Mouse (Mus musculus): ENCODE measurements around the gene Tenm4. TPM values are rescaled to one million over a fixed set of nuclear protein-coding genes. Genes with fewer than 3 reads are reported as not detected.

Tenm4 gene
- polyA plus RNA-seq, 3 experiments from 2014 or later, result 0.05 TPM; not detected in 2

GRCm38 (mm10) chr7:96707112-96707511 is 536.1 kb downstream of the Tenm4 start:
- ATAC-seq, result no peak

- ATAC-seq, result no peak
Measured at GRCm38 (mm10) chr7:96708071-96708470, 537.0 kb downstream of the Tenm4 start.

- no peak for ATAC-seq
Measured at GRCm38 (mm10) chr7:96708561-96708960, 537.5 kb downstream of the Tenm4 start.

GRCm38 (mm10) chr7:96708968-96709367 is 537.9 kb downstream of the Tenm4 start:
- ATAC-seq, result no peak

- ATAC-seq, result no peak
Measured at GRCm38 (mm10) chr7:96709891-96710290, 538.8 kb downstream of the Tenm4 start.

- ATAC-seq, result no peak
Measured at GRCm38 (mm10) chr7:96710658-96711071, 539.6 kb downstream of the Tenm4 start.

- ATAC-seq, result no peak
Measured at GRCm38 (mm10) chr7:96712876-96713275, 541.8 kb downstream of the Tenm4 start.

- ATAC-seq, result no peak
Measured at GRCm38 (mm10) chr7:96716911-96717310, 545.9 kb downstream of the Tenm4 start.

GRCm38 (mm10) chr7:96718201-96719155 is 547.4 kb downstream of the Tenm4 start:
- no peak for ATAC-seq

- ATAC-seq, result no peak
Measured at GRCm38 (mm10) chr7:96719926-96720325, 548.9 kb downstream of the Tenm4 start.

GRCm38 (mm10) chr7:96720465-96720864 is 549.4 kb downstream of the Tenm4 start:
- ATAC-seq, result no peak

GRCm38 (mm10) chr7:96722796-96723195 is 551.8 kb downstream of the Tenm4 start:
- ATAC-seq, result no peak

GRCm38 (mm10) chr7:96725603-96726002 is 554.6 kb downstream of the Tenm4 start:
- no peak for ATAC-seq

GRCm38 (mm10) chr7:96730360-96730759 is 559.3 kb downstream of the Tenm4 start:
- ATAC-seq, result no peak

- no peak for ATAC-seq
Measured at GRCm38 (mm10) chr7:96731947-96732346, 560.9 kb downstream of the Tenm4 start.

GRCm38 (mm10) chr7:96734315-96735058 is 563.4 kb downstream of the Tenm4 start:
- no peak for ATAC-seq

GRCm38 (mm10) chr7:96740631-96741030 is 569.6 kb downstream of the Tenm4 start:
- ATAC-seq, result no peak

- no peak for ATAC-seq
Measured at GRCm38 (mm10) chr7:96742221-96742620, 571.2 kb downstream of the Tenm4 start.

GRCm38 (mm10) chr7:96745956-96746355 is 574.9 kb downstream of the Tenm4 start:
- ATAC-seq, result no peak

- no peak for ATAC-seq
Measured at GRCm38 (mm10) chr7:96746706-96747105, 575.7 kb downstream of the Tenm4 start.

GRCm38 (mm10) chr7:96748538-96749045 is 577.5 kb downstream of the Tenm4 start:
- no peak for ATAC-seq

GRCm38 (mm10) chr7:96749753-96750152 is 578.7 kb downstream of the Tenm4 start:
- ATAC-seq, result no peak

- no peak for ATAC-seq
Measured at GRCm38 (mm10) chr7:96751236-96751635, 580.2 kb downstream of the Tenm4 start.
